In the genomic region with DNA sequence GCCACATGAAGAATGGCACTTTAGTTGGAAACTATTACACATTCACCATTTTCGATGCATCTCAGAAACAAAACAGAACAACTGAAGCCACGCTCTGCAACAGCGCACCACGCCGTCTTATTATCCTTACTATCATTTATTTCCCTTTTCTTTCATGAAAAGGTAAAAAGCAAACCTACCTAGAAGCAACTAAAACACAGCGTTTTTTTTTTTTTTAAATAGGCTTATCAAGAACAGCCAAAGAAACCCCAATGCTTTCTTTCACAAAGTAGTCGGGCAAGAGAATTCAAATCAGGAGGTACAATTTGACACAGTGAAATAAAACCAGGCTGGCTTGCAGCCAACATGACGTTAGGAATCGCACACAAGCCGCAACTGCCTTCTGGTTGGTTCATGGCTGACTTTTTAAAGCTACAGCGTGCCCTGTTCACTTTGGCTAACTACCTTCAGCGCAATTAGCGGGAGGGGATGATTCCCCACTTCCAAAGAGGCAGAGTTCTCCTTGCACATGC, we compare ENCODE assay signal across 8 mouse cellular contexts. TPM values are rescaled to one million over a fixed set of nuclear protein-coding genes. Genes with fewer than 3 reads are reported as not detected.
DNase-seq lines count a peak whose midpoint lies in the region; ATAC-seq and TF ChIP-seq lines count a peak whose summit lies in the region.

No protein-coding gene starts in this region.

- no peak overlapping the region for H3K4me3 ChIP-seq in neural tube, embryonic 12.5 days
- H3K4me3 ChIP-seq in embryonic facial prominence, embryonic 13.5 days, result peak overlapping the region; percentile 32
- peak overlapping the region; percentile 26 for H3K4me3 ChIP-seq in heart, embryonic 12.5 days
- peak overlapping the region; percentile 15 for H3K4me3 ChIP-seq in kidney, embryonic 15.5 days (replicated peaks)
- H3K4me3 ChIP-seq in limb, embryonic 14.5 days (replicated peaks; ENCODE audit: low read length), result peak overlapping the region; percentile 18
- H3K4me3 ChIP-seq in midbrain, embryonic 13.5 days (replicated peaks), result peak overlapping the region; percentile 20

- peak overlapping the region; percentile 33; the same call in 1 of the 2 replicates for H3K4me2 ChIP-seq in neural tube, embryonic 12.5 days (replicated peaks)
- peak overlapping the region; percentile 60 for H3K4me2 ChIP-seq in embryonic facial prominence, embryonic 13.5 days
- peak overlapping the region; percentile 61 for H3K4me2 ChIP-seq in heart, embryonic 12.5 days
- peak overlapping the region; percentile 52 for H3K4me2 ChIP-seq in kidney, embryonic 15.5 days
- H3K4me2 ChIP-seq in limb, embryonic 14.5 days (replicated peaks; ENCODE audit: low read depth, low read length, severe bottlenecking), result peak overlapping the region; percentile 49
- H3K4me2 ChIP-seq in midbrain, embryonic 13.5 days (replicated peaks), result peak overlapping the region; percentile 45

- WGBS in neural tube, embryonic 12.5 days, result 42% methylated on average over 13 of the region's 13 CpGs
- WGBS in embryonic facial prominence, embryonic 13.5 days, result 22% methylated on average over 13 of the region's 13 CpGs
- 44% methylated on average over 13 of the region's 13 CpGs for WGBS in heart, embryonic 12.5 days
- 39% methylated on average over 13 of the region's 13 CpGs for WGBS in kidney, embryonic 15.5 days
- WGBS in limb, embryonic 14.5 days, result 33% methylated on average over 13 of the region's 13 CpGs
- WGBS in midbrain, embryonic 13.5 days, result 42% methylated on average over 13 of the region's 13 CpGs

- no peak for DNase-seq in neural tube, embryonic 10.5 days (ENCODE audit: extremely low spot score, low spot score)
- DNase-seq in limb, embryonic 14.5 days (ENCODE audit: low spot score), result peak; percentile 88
- DNase-seq in telencephalon, adult 2 months (ENCODE audit: low read depth, low spot score), result peak; percentile 68

- no peaks in the 10 kb centered on the region for H3K27me3 ChIP-seq in neural tube, embryonic 12.5 days (replicated peaks)
- no peaks in the 10 kb centered on the region for H3K27me3 ChIP-seq in embryonic facial prominence, embryonic 13.5 days
- H3K27me3 ChIP-seq in heart, embryonic 12.5 days (replicated peaks), result no peaks in the 10 kb centered on the region
- 0 out of 2 replicates have a peak, but pooled peaks cover 5% of the 10 kb centered on the region for H3K27me3 ChIP-seq in kidney, embryonic 15.5 days
- H3K27me3 ChIP-seq in limb, embryonic 14.5 days (ENCODE audit: control insufficient read depth, insufficient read depth, low read length), result no peaks in the 10 kb centered on the region
- peaks cover 32% of the 10 kb centered on the region for H3K27me3 ChIP-seq in midbrain, embryonic 13.5 days

- no peaks in the 10 kb centered on the region for H3K36me3 ChIP-seq in neural tube, embryonic 12.5 days
- H3K36me3 ChIP-seq in embryonic facial prominence, embryonic 13.5 days, result no peaks in the 10 kb centered on the region
- H3K36me3 ChIP-seq in heart, embryonic 12.5 days, result no peaks in the 10 kb centered on the region
- H3K36me3 ChIP-seq in kidney, embryonic 15.5 days, result no peaks in the 10 kb centered on the region
- no peaks in the 10 kb centered on the region for H3K36me3 ChIP-seq in limb, embryonic 14.5 days (ENCODE audit: control insufficient read depth, insufficient read depth, low read length)
- no peaks in the 10 kb centered on the region for H3K36me3 ChIP-seq in midbrain, embryonic 13.5 days

- ATAC-seq in neural tube, embryonic 12.5 days (ENCODE audit: low FRiP score, low read depth), result no peak; the same call in 1 of the 2 replicates
- ATAC-seq in embryonic facial prominence, embryonic 13.5 days (ENCODE audit: insufficient number of reproducible peaks, insufficient read depth, low FRiP score, low TSS enrichment, low read depth), result no peak
- ATAC-seq in heart, embryonic 12.5 days (ENCODE audit: insufficient number of reproducible peaks, low FRiP score), result peak; percentile 41; the same call in 1 of the 2 replicates
- no peak for ATAC-seq in kidney, embryonic 15.5 days (replicated peaks; ENCODE audit: low FRiP score)
- peak; percentile 51; the same call in 1 of the 2 replicates for ATAC-seq in limb, embryonic 14.5 days (ENCODE audit: low FRiP score, low read depth)
- ATAC-seq in midbrain, embryonic 13.5 days, result no peak

- H3K27ac ChIP-seq in neural tube, embryonic 12.5 days, result no peak overlapping the region
- H3K27ac ChIP-seq in embryonic facial prominence, embryonic 13.5 days, result peak overlapping the region; percentile 94
- peak overlapping the region; percentile 86 for H3K27ac ChIP-seq in heart, embryonic 12.5 days (ENCODE audit: poor library complexity, severe bottlenecking)
- H3K27ac ChIP-seq in kidney, embryonic 15.5 days, result no peak overlapping the region
- H3K27ac ChIP-seq in limb, embryonic 14.5 days (replicated peaks; ENCODE audit: low read depth, low read length), result peak overlapping the region; percentile 44
- H3K27ac ChIP-seq in midbrain, embryonic 13.5 days, result peak overlapping the region; percentile 21; the same call in 1 of the 2 replicates

- H3K9ac ChIP-seq in neural tube, embryonic 12.5 days, result 0 out of 2 replicates have a peak overlapping the region, but pooled peaks have one; percentile 13
- peak overlapping the region; percentile 54 for H3K9ac ChIP-seq in embryonic facial prominence, embryonic 13.5 days
- peak overlapping the region; percentile 66 for H3K9ac ChIP-seq in heart, embryonic 12.5 days
- H3K9ac ChIP-seq in kidney, embryonic 15.5 days, result no peak overlapping the region
- peak overlapping the region; percentile 36 for H3K9ac ChIP-seq in limb, embryonic 14.5 days (ENCODE audit: low read depth, low read length, severe bottlenecking)
- peak overlapping the region; percentile 51; the same call in 1 of the 2 replicates for H3K9ac ChIP-seq in midbrain, embryonic 13.5 days (replicated peaks)

- no peak for TF ChIP-seq POLR2A in limb, embryonic 14.5 days (IDR thresholded peaks at IDR 0.05; ENCODE audit: borderline replicate concordance, extremely low read depth, insufficient read depth, insufficient read length)

- H3K9me3 ChIP-seq in neural tube, embryonic 12.5 days, result no peaks in the 10 kb centered on the region
- no peaks in the 10 kb centered on the region for H3K9me3 ChIP-seq in embryonic facial prominence, embryonic 13.5 days
- H3K9me3 ChIP-seq in heart, embryonic 12.5 days (replicated peaks), result no peaks in the 10 kb centered on the region
- no peaks in the 10 kb centered on the region for H3K9me3 ChIP-seq in kidney, embryonic 15.5 days (replicated peaks)
- H3K9me3 ChIP-seq in limb, embryonic 14.5 days (ENCODE audit: control insufficient read depth, low read length), result no peaks in the 10 kb centered on the region
- no peaks in the 10 kb centered on the region for H3K9me3 ChIP-seq in midbrain, embryonic 13.5 days

- no peaks in the 10 kb centered on the region for H3K4me1 ChIP-seq in neural tube, embryonic 12.5 days
- peaks cover 41% of the 10 kb centered on the region for H3K4me1 ChIP-seq in embryonic facial prominence, embryonic 13.5 days
- H3K4me1 ChIP-seq in heart, embryonic 12.5 days (replicated peaks), result peaks cover 41% of the 10 kb centered on the region
- peaks cover 18% of the 10 kb centered on the region for H3K4me1 ChIP-seq in kidney, embryonic 15.5 days
- peaks cover 14% of the 10 kb centered on the region for H3K4me1 ChIP-seq in limb, embryonic 14.5 days (ENCODE audit: control insufficient read depth, insufficient read depth, low read length)
- peaks cover 22% of the 10 kb centered on the region for H3K4me1 ChIP-seq in midbrain, embryonic 13.5 days (replicated peaks)

RNA-seq across cellular contexts. Expression of gene Samd13, which starts 3.2 kb away (rescaled TPM):
- polyA plus RNA-seq in neural tube, embryonic 12.5 days (2016; fragmentation: Nextera tagmentation; extraction: Ambion mirVana), result 0.52 and 0.71 TPM in 2 replicates
- 1.4 and 1.8 TPM in 2 replicates for polyA plus RNA-seq in embryonic facial prominence, embryonic 13.5 days (2015; fragmentation: Nextera tagmentation; extraction: Ambion mirVana)
- 2.0 and 2.1 TPM in 2 replicates for polyA plus RNA-seq in heart, embryonic 12.5 days (2016; fragmentation: Nextera tagmentation; extraction: Ambion mirVana)
- 0.86 and 0.96 TPM in 2 replicates for polyA plus RNA-seq in kidney, embryonic 15.5 days (2015; fragmentation: Nextera tagmentation; extraction: Ambion mirVana)
- 0.55 and 0.72 TPM in 2 replicates for polyA plus RNA-seq in limb, embryonic 14.5 days (2012; rRNA removed)
- 0.83 and 1.4 TPM in 2 replicates for polyA plus RNA-seq in limb, embryonic 14.5 days (2014; fragmentation: Nextera tagmentation; extraction: Ambion mirVana)
- 0.52 and 0.63 TPM in 2 replicates for polyA plus RNA-seq in midbrain, embryonic 13.5 days (2015; fragmentation: Nextera tagmentation; extraction: Ambion mirVana)

RNA-seq across cellular contexts. Expression of gene 4930503B20Rik, which starts 31.1 kb away (rescaled TPM):
- not detected in 2 replicates for polyA plus RNA-seq in neural tube, embryonic 12.5 days (2016; fragmentation: Nextera tagmentation; extraction: Ambion mirVana)
- polyA plus RNA-seq in embryonic facial prominence, embryonic 13.5 days (2015; fragmentation: Nextera tagmentation; extraction: Ambion mirVana), result 0.13 and 0.33 TPM in 2 replicates
- polyA plus RNA-seq in heart, embryonic 12.5 days (2016; fragmentation: Nextera tagmentation; extraction: Ambion mirVana), result not detected in 2 replicates
- not detected in 2 replicates for polyA plus RNA-seq in kidney, embryonic 15.5 days (2015; fragmentation: Nextera tagmentation; extraction: Ambion mirVana)
- polyA plus RNA-seq in limb, embryonic 14.5 days (2012; rRNA removed), result 0.09 TPM in 1 of 2 replicates, not detected in the other
- polyA plus RNA-seq in limb, embryonic 14.5 days (2014; fragmentation: Nextera tagmentation; extraction: Ambion mirVana), result not detected in 2 replicates
- polyA plus RNA-seq in midbrain, embryonic 13.5 days (2015; fragmentation: Nextera tagmentation; extraction: Ambion mirVana), result not detected in 2 replicates

Comparison
In these comparisons a context has a peak if more than half of its experiments do, and no peak if none do; other contexts are left out.
1. ATAC-seq: peak in heart, embryonic 12.5 days (single experiment) and limb, embryonic 14.5 days (single experiment); none in neural tube, embryonic 12.5 days (single experiment), embryonic facial prominence, embryonic 13.5 days (single experiment), kidney, embryonic 15.5 days (single experiment) and midbrain, embryonic 13.5 days (single experiment).
2. H3K27ac ChIP-seq: peak in embryonic facial prominence, embryonic 13.5 days (single experiment), heart, embryonic 12.5 days (single experiment), limb, embryonic 14.5 days (single experiment) and midbrain, embryonic 13.5 days (single experiment); none in neural tube, embryonic 12.5 days (single experiment) and kidney, embryonic 15.5 days (single experiment).
3. Peak in every context shown above with its lines, with median percentiles within 50 percentile points of each other: H3K4me2 ChIP-seq.